Mouse (Mus musculus) embryonic facial prominence, embryonic 15.5 days (tissue): ENCODE data around the gene Ston1. TPM values are rescaled to one million over a fixed set of nuclear protein-coding genes. Genes with fewer than 3 reads are reported as not detected.

Experiments used
- ATAC-seq: fragments of 200-750 bp; cut with Nextera tagmentation; 2 replicates; pipeline ENCODE4 v1.8.0; 2017; ENCODE audit warnings: low read depth, moderate TSS enrichment; ENCODE audit not compliant: insufficient number of reproducible peaks, low FRiP score, low TSS enrichment
- H3K27ac ChIP-seq: fragments of 300-500 bp; sonication (generic); replicated peaks from 2 replicates; pipeline ENCODE4 v1.5.1; 2015; ENCODE audit warnings: mild to moderate bottlenecking, inconsistent platforms
- H3K27me3 ChIP-seq: fragments of 300-500 bp; sonication (generic); 2 replicates; pipeline ENCODE4 v1.6.1; 2015; ENCODE audit warnings: inconsistent platforms
- H3K36me3 ChIP-seq: fragments of 300-500 bp; sonication (generic); 2 replicates; pipeline ENCODE4 v1.6.1; 2015; ENCODE audit warnings: mild to moderate bottlenecking, inconsistent platforms
- H3K4me1 ChIP-seq: fragments of 300-500 bp; sonication (generic); 2 replicates; pipeline ENCODE4 v1.6.1; 2015; ENCODE audit warnings: inconsistent platforms
- H3K4me2 ChIP-seq: fragments of 300-500 bp; sonication (generic); replicated peaks from 2 replicates; pipeline ENCODE4 v1.6.1; 2015; ENCODE audit warnings: mild to moderate bottlenecking, inconsistent platforms
- H3K4me3 ChIP-seq: fragments of 300-500 bp; sonication (generic); replicated peaks from 2 replicates; pipeline ENCODE4 v1.5.1; 2015; ENCODE audit warnings: mild to moderate bottlenecking, inconsistent platforms
- H3K9ac ChIP-seq: fragments of 300-500 bp; sonication (generic); 2 replicates; pipeline ENCODE4 v1.6.1; 2015; ENCODE audit warnings: inconsistent platforms
- H3K9me3 ChIP-seq: fragments of 300-500 bp; sonication (generic); replicated peaks from 2 replicates; pipeline ENCODE4 v1.6.1; 2016; ENCODE audit warnings: inconsistent platforms
- WGBS: fragments of 180-500 bp; shearing (Covaris S2); methylation state at CpG from one replicate; pipeline ENCODE4 v1.1.7; 2015; 5-methylcytosine and 5-hydroxymethylcytosine counted together
- polyA plus RNA-seq: library from polyadenylated mRNA; unstranded; fragments of >200 nt; fragmentation: Nextera tagmentation; extraction: Ambion mirVana; gene quantifications from 2 replicates; pipeline ENCODE4 v1.2.1, GENCODE M21; 2015

Gene Ston1
- polyA plus RNA-seq, 1 experiment from 2014 or later = 5.9 TPM

DNA sequence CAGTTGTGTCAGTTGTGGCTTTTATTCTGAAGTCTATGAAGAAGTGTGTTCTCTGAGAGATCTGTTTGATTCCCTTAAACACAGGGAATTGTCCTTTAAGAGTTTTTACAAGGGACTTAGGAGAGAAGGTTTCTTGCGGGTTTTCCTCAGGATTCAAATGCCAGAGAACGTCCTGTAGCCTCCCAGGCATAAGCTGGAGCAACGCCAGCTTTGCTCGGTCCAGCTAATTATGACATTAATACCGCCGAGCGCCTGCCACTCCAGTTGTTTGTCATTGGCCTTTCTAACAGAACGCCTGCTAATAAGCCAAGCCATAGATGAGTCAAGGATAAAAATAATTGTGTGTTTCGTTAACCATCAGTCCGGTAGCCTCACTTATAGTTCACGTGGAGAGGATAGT, 90.7 kb downstream of the Ston1 start:
- no peak overlapping the region for H3K4me3 ChIP-seq
- H3K27me3 ChIP-seq = no peaks in the 10 kb centered on the region
- H3K9ac ChIP-seq = no peak overlapping the region
- no peak overlapping the region for H3K4me2 ChIP-seq
- no peaks in the 10 kb centered on the region for H3K36me3 ChIP-seq
- no peak for ATAC-seq
- no peak overlapping the region for H3K27ac ChIP-seq
- WGBS = 50% methylated on average over 11 of the region's 11 CpGs
- no peaks in the 10 kb centered on the region for H3K9me3 ChIP-seq
- no peaks in the 10 kb centered on the region for H3K4me1 ChIP-seq

DNA sequence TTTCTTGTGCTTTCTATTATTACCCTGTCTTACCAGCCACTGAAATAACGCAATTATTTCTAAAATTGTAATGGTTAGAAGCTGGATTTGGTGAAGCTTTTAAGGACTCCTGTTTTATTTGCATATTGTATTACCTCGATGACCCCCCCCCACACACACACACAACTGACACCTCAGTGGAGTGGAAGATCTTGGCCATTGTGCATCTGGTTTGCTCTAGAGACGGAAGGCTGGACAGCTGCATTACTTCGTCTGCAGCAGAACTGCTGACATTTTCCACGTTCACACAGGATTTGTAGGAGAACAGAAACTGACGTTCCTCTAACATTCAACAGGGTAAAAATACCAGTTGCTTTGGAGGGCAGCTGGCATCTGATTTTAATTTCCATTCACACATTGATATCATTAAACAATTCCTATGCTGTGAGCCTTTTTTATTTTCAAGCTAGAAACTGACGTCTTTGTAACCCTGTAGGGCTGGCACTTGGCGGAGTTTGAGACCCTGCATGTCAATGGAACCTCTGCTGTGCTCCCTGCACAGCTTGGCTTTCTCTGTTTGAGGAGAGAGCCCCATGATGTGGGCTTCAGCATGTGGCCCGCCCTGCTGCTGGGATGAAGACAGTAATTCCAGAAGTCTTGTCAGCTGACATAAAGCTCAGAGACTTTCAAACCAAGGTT, 99.3 kb downstream of the Ston1 start:
- Histone ChIP-seq H3K4me2 (peak overlapping the region; percentile 17; the same call in 1 of the 2 replicates), H3K9me3 (no peaks in the 10 kb centered on the region), H3K36me3 (no peaks in the 10 kb centered on the region), H3K27me3 (no peaks in the 10 kb centered on the region), H3K4me3 (no peak overlapping the region), H3K9ac (no peak overlapping the region), H3K27ac (peak overlapping the region; percentile 73), H3K4me1 (peaks cover 11% of the 10 kb centered on the region; the same call in 1 of the 2 replicates)
- WGBS = 30% methylated on average over 9 of the region's 9 CpGs
- ATAC-seq = peak; percentile 69

DNA sequence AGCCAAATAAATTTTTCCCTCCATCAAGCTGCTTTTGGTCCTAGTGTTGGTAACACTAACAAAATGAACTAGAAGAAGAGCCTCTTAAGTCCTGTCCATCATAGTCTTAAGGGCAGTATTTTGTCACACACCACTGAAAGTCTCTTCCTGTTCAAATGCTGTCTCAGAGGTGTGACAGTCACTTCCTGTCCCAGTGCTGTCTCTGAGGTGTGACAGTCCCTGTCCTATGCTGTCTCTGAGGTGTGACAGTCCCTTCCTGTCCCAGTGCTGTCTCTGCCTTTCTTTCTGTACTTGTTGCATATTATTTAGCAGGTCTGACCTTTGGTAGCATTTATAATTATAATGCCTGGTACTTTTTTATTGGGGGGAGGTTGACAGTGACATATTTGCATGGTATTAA, 103.4 kb downstream of the Ston1 start:
- no peaks in the 10 kb centered on the region for H3K36me3 ChIP-seq
- ATAC-seq = no peak
- no peak overlapping the region for H3K27ac ChIP-seq
- H3K4me1 ChIP-seq = peaks cover 11% of the 10 kb centered on the region; the same call in 1 of the 2 replicates
- H3K4me2 ChIP-seq = no peak overlapping the region
- no peak overlapping the region for H3K9ac ChIP-seq
- H3K9me3 ChIP-seq = no peaks in the 10 kb centered on the region
- no peaks in the 10 kb centered on the region for H3K27me3 ChIP-seq
- H3K4me3 ChIP-seq = no peak overlapping the region

DNA sequence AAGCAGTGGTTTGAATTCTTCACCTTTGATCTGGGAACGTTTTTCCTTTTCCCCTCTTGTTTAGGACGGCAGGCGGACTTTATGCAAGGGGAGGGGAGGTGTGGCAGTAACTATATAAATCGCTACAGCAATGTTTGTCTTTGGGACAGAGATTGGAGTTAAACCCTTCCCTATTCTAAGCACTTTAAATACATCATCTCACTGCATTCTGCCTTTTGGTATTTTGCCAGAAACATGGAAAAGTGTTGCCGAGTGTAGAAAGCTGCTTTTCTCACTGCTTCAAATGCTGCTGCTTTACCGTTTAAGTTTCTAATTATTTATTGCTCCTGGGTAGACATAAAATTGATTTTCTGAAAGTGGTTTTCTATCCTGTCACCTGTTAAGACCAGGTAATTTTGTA, 104.9 kb downstream of the Ston1 start:
- WGBS = 16% methylated on average over 6 of the region's 6 CpGs
- Histone ChIP-seq H3K36me3 (no peaks in the 10 kb centered on the region), H3K4me3 (no peak overlapping the region), H3K9ac (no peak overlapping the region), H3K27ac (no peak overlapping the region), H3K4me2 (no peak overlapping the region), H3K27me3 (no peaks in the 10 kb centered on the region), H3K9me3 (no peaks in the 10 kb centered on the region), H3K4me1 (no peaks in the 10 kb centered on the region)
- ATAC-seq = no peak

DNA sequence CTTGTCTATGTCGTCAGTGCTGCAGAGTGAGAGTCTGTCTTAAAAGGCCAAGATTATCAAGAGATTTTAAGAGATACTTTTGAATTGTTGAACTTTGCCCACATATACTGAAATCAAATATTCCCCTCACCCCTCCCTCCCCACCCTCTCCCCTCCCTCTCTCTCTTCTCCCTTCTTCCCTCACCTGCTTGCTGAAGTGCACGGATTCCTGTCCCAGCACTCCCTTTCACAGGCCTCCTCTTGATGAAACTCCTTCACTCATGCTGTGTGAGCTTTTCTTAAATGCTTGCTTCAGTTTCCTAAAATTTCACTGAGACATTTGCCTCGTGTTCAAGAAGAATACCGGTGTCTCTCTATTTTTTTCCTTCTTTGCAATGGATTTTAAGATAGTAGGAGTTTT, 105.6 kb downstream of the Ston1 start:
- ATAC-seq = no peak
- no peak overlapping the region for H3K4me2 ChIP-seq
- no peak overlapping the region for H3K9ac ChIP-seq
- no peaks in the 10 kb centered on the region for H3K4me1 ChIP-seq
- H3K27ac ChIP-seq = no peak overlapping the region
- 37% methylated on average over 4 of the region's 4 CpGs for WGBS
- H3K9me3 ChIP-seq = no peaks in the 10 kb centered on the region
- no peaks in the 10 kb centered on the region for H3K27me3 ChIP-seq
- H3K36me3 ChIP-seq = no peaks in the 10 kb centered on the region
- no peak overlapping the region for H3K4me3 ChIP-seq

DNA sequence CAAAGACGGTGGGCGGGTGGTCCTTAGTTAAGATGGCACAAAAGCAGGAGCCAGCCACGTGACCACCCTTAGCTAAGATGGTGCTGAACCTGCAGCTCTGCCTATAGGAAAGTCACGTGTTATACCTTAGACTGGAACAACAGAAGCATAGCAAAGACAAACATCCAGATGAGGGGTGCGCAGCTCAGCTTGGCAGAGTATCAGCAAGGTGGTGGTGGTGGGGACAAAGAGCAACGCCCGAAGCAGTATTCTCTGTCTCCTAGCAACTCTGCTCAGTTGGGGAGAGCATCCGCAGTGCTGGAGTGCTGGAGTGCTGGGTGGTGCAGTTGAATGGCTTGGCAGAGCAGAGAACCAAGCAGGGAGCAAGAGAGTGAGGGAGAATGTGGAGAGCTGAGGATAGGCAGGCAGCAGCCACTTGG, 108.8 kb downstream of the Ston1 start:
- H3K4me3 ChIP-seq = no peak overlapping the region
- H3K36me3 ChIP-seq = no peaks in the 10 kb centered on the region
- H3K27ac ChIP-seq = no peak overlapping the region
- no peaks in the 10 kb centered on the region for H3K4me1 ChIP-seq
- WGBS = 39% methylated on average over 8 of the region's 8 CpGs
- H3K9ac ChIP-seq = no peak overlapping the region
- H3K27me3 ChIP-seq = no peaks in the 10 kb centered on the region
- H3K9me3 ChIP-seq = no peaks in the 10 kb centered on the region
- no peak overlapping the region for H3K4me2 ChIP-seq
- ATAC-seq = no peak

Other genes with a start within 250 kb of the Ston1 start
- 14.9 and 15.5 TPM in 2 replicates for gene Foxn2, start 157.0 kb upstream of the Ston1 start, polyA plus RNA-seq
- 19.2 and 21.8 TPM in 2 replicates for gene Ppp1r21, start 67.6 kb upstream of the Ston1 start, polyA plus RNA-seq
- 0.47 and 0.53 TPM in 2 replicates for gene Gtf2a1l, start 71.0 kb downstream of the Ston1 start, polyA plus RNA-seq
- 0.08 TPM in 1 of 2 replicates, not detected in the other for gene Lhcgr, start 194.3 kb downstream of the Ston1 start, polyA plus RNA-seq